Mouse (Mus musculus) neural tube, embryonic 14.5 days (tissue): ENCODE data around the gene Nrgn. TPM values are rescaled to one million over a fixed set of nuclear protein-coding genes. Genes with fewer than 3 reads are reported as not detected.

ENCODE experiments used
- ATAC-seq: fragments of 200-750 bp; cut with Nextera tagmentation; 2 replicates; pipeline ENCODE4 v1.8.0; 2017; ENCODE audit warnings: low read depth, mild to moderate bottlenecking, moderate TSS enrichment, moderate library complexity
- H3K27ac ChIP-seq: fragments of 300-500 bp; sonication (generic); 2 replicates; pipeline ENCODE4 v1.5.1; 2014; ENCODE audit warnings: low read depth, mild to moderate bottlenecking, control low read depth, low read length, moderate library complexity, mixed read lengths
- H3K27me3 ChIP-seq: fragments of 300-500 bp; sonication (generic); 2 replicates; pipeline ENCODE4 v1.6.1; 2014; ENCODE audit warnings: low read length; ENCODE audit not compliant: control insufficient read depth, insufficient read depth
- H3K36me3 ChIP-seq: fragments of 300-500 bp; sonication (generic); 2 replicates; pipeline ENCODE4 v1.6.1; 2014; ENCODE audit warnings: low read length, mixed read lengths; ENCODE audit not compliant: control insufficient read depth, insufficient read depth
- H3K4me1 ChIP-seq: fragments of 300-500 bp; sonication (generic); 2 replicates; pipeline ENCODE4 v1.6.1; 2014; ENCODE audit warnings: low read length; ENCODE audit not compliant: control insufficient read depth, insufficient read depth
- H3K4me2 ChIP-seq: fragments of 300-500 bp; sonication (generic); 2 replicates; pipeline ENCODE4 v1.6.1; 2014; ENCODE audit warnings: mild to moderate bottlenecking, low read depth, low read length, control low read depth
- H3K4me3 ChIP-seq: fragments of 300-500 bp; sonication (generic); 2 replicates; pipeline ENCODE4 v1.5.1; 2014; ENCODE audit warnings: low read depth, low read length, control low read depth, mixed read lengths
- H3K9ac ChIP-seq: fragments of 300-500 bp; sonication (generic); replicated peaks from 2 replicates; pipeline ENCODE4 v1.6.1; 2014; ENCODE audit warnings: low read depth, mild to moderate bottlenecking, control low read depth, low read length, mixed read lengths
- H3K9me3 ChIP-seq: fragments of 300-500 bp; sonication (generic); 2 replicates; pipeline ENCODE4 v1.6.1; 2016; ENCODE audit warnings: low read length; ENCODE audit not compliant: control insufficient read depth
- WGBS: fragments of 180-500 bp; shearing (Covaris S2); extraction: QIAGEN DNeasy Blood & Tissue Kit; methylation state at CpG from one replicate; pipeline ENCODE4 v1.1.7; 2014; 5-methylcytosine and 5-hydroxymethylcytosine counted together
- polyA plus RNA-seq: library from polyadenylated mRNA; unstranded; fragments of >200 nt; fragmentation: Nextera tagmentation; extraction: Ambion mirVana; gene quantifications from 2 replicates; pipeline ENCODE4 v1.2.1, GENCODE M21; 2014

The Nrgn gene
- 3.5 and 6.9 TPM in 2 replicates for polyA plus RNA-seq

DNA sequence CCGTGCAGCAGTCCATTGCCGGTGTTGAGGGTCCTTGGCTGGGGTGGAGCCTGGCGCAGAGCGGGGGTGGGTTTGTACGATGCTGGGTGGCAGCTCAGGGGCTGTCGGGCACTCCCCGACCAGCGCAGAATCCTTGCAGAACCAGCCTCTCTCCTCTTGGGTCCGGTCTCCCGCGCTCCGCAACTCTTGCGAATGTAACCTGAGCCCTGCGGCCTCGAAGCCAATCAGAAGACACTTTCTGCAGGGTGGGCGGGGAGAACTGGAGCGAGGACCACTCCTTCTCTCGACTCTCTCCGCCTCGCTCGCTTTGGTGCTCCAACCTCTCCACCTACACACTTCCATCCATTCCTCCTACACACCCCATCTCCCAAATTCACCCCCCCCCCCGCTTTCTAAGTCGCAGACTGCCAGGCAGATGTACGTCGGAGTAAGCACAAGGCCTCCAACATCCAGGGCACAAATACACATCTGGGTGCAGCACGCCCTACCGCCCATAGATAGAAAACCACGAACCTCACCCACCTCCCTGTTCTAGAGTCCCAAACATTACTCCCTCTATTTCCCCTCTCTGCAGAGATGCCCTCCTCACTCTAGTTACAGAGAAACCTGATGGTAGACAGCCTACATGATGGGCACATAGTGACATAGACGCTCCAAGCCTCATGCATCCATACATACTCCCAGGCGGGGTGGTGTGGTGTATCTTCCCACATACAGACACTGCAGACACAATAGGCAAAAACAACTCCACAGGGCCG, at the start of gene Nrgn:
Nrgn (minus strand) TSS at position 369 of the 758 bp plus-strand sequence.
- Histone ChIP-seq H3K4me1 (peaks cover 9% of the 10 kb centered on the region), H3K9ac (peak within 1 kb of the TSS; percentile 41; the same call in 1 of the 2 replicates), H3K36me3 (no peaks in the 10 kb centered on the region), H3K27me3 (peaks cover 20% of the 10 kb centered on the region), H3K4me2 (peak within 1 kb of the TSS; percentile 88), H3K4me3 (peak within 1 kb of the TSS; percentile 39), H3K9me3 (no peaks in the 10 kb centered on the region), H3K27ac (no peak within 1 kb of the TSS)
- 3% methylated on average over 27 of the region's 31 CpGs for WGBS
- ATAC-seq: peak; percentile 94

DNA sequence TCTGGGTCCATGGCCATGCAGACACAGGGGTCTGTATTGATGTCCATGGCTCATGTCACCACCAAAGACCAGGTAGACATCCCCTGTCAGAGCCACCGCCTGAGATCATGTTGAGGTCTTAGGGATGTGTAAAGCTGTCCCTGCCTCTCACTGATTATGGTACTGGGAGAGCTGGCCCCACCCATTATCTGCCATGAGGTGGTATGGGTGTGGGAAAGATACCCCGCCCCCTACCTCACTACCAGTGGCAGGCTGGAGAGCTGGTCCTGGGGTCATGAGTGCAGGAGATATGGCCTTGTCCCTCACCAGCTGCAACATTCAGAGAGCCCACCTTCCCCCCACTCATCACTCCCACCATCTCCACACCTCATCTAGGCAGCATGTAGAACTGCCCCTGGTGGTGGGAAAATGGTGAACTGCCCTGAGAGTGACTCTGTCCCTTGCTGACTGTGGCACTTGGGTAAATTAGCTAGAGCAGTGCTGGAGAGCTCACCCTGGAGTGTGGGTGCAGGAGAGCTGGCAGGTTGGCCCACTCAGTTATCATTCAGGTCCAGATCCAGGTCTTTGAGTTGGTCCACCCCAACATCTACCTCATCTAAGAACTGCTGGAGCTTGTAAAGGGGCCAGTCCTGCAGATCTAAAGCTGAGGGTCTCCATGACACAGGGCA, 48.0 kb upstream of the Nrgn start:
- WGBS: 93% methylated on average over 2 of the region's 2 CpGs
- H3K9ac ChIP-seq: no peak overlapping the region
- H3K4me3 ChIP-seq: no peak overlapping the region
- no peaks in the 10 kb centered on the region for H3K27me3 ChIP-seq
- no peak for ATAC-seq
- H3K9me3 ChIP-seq: no peaks in the 10 kb centered on the region
- H3K4me2 ChIP-seq: no peak overlapping the region
- no peaks in the 10 kb centered on the region for H3K36me3 ChIP-seq
- H3K4me1 ChIP-seq: no peaks in the 10 kb centered on the region
- H3K27ac ChIP-seq: no peak overlapping the region

- Histone ChIP-seq H3K4me2 (no peak overlapping the region), H3K4me3 (no peak overlapping the region), H3K27me3 (no peaks in the 10 kb centered on the region), H3K9me3 (no peaks in the 10 kb centered on the region), H3K9ac (no peak overlapping the region), H3K4me1 (no peaks in the 10 kb centered on the region), H3K36me3 (no peaks in the 10 kb centered on the region), H3K27ac (no peak overlapping the region)
- no peak for ATAC-seq
- 92% methylated on average over 2 of the region's 2 CpGs for WGBS
Measured at GRCm38 (mm10) chr9:37598637-37599036, 45.9 kb upstream of the Nrgn start.

- H3K36me3 ChIP-seq: no peaks in the 10 kb centered on the region
- H3K4me3 ChIP-seq: no peak overlapping the region
- H3K4me2 ChIP-seq: no peak overlapping the region
- ATAC-seq: no peak
- H3K27ac ChIP-seq: no peak overlapping the region
- no peaks in the 10 kb centered on the region for H3K4me1 ChIP-seq
- 80% methylated on average over 1 of the region's 1 CpGs for WGBS
- H3K9ac ChIP-seq: no peak overlapping the region
- H3K9me3 ChIP-seq: no peaks in the 10 kb centered on the region
- H3K27me3 ChIP-seq: no peaks in the 10 kb centered on the region
Measured at GRCm38 (mm10) chr9:37595570-37595969, 42.9 kb upstream of the Nrgn start.

- no peaks in the 10 kb centered on the region for H3K27me3 ChIP-seq
- no peak for ATAC-seq
Measured at GRCm38 (mm10) chr9:37593690-37594089, 41.0 kb upstream of the Nrgn start.

GRCm38 (mm10) chr9:37592633-37593032, 39.9 kb upstream of the Nrgn start:
- no peaks in the 10 kb centered on the region for H3K36me3 ChIP-seq
- H3K4me3 ChIP-seq: no peak overlapping the region
- no peak for ATAC-seq
- H3K4me1 ChIP-seq: no peaks in the 10 kb centered on the region
- no peak overlapping the region for H3K27ac ChIP-seq
- H3K4me2 ChIP-seq: no peak overlapping the region
- no peak overlapping the region for H3K9ac ChIP-seq
- H3K27me3 ChIP-seq: no peaks in the 10 kb centered on the region
- WGBS: 59% methylated on average over 6 of the region's 6 CpGs
- no peaks in the 10 kb centered on the region for H3K9me3 ChIP-seq

More at GRCm38 (mm10) chr9:37593690-37594089, 41.0 kb upstream of the Nrgn start:
- Histone ChIP-seq H3K4me1 (no peaks in the 10 kb centered on the region), H3K36me3 (no peaks in the 10 kb centered on the region), H3K9me3 (no peaks in the 10 kb centered on the region), H3K9ac (no peak overlapping the region), H3K4me2 (no peak overlapping the region), H3K4me3 (no peak overlapping the region), H3K27ac (no peak overlapping the region)
- 91% methylated on average over 3 of the region's 3 CpGs for WGBS

- Histone ChIP-seq H3K27me3 (no peaks in the 10 kb centered on the region), H3K27ac (no peak overlapping the region), H3K9ac (no peak overlapping the region), H3K4me2 (no peak overlapping the region), H3K4me3 (no peak overlapping the region), H3K9me3 (no peaks in the 10 kb centered on the region), H3K4me1 (no peaks in the 10 kb centered on the region), H3K36me3 (no peaks in the 10 kb centered on the region)
- 79% methylated on average over 2 of the region's 2 CpGs for WGBS
- no peak for ATAC-seq
Measured at GRCm38 (mm10) chr9:37592025-37592424, 39.3 kb upstream of the Nrgn start.

- Histone ChIP-seq H3K4me2 (no peak overlapping the region), H3K9ac (no peak overlapping the region), H3K36me3 (no peaks in the 10 kb centered on the region), H3K27me3 (no peaks in the 10 kb centered on the region), H3K9me3 (no peaks in the 10 kb centered on the region), H3K4me3 (no peak overlapping the region), H3K27ac (no peak overlapping the region), H3K4me1 (no peaks in the 10 kb centered on the region)
- 92% methylated on average over 4 of the region's 4 CpGs for WGBS
- ATAC-seq: no peak
Measured at GRCm38 (mm10) chr9:37590381-37590780, 37.7 kb upstream of the Nrgn start.

DNA sequence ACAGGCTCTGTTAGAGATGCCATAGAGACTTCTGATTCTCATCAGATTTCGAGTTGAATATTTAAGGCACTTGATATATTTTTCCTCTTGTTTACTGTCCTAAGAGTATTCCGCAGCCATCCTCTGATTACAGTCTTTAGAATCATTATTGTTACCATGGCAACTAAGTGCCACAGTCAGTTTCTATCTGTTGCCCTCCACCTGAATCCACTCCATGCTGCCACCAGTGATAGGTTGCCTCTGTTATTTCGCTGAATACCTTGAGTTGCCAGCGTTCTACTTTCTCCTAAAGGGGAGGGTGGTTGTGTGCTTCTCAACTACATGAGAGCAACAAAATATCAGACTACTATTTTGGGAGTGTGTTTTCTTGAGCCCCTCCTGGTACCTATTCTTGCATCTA, 34.0 kb upstream of the Nrgn start:
- Histone ChIP-seq H3K27me3 (no peaks in the 10 kb centered on the region), H3K9me3 (no peaks in the 10 kb centered on the region), H3K4me1 (no peaks in the 10 kb centered on the region), H3K9ac (no peak overlapping the region), H3K4me3 (no peak overlapping the region), H3K4me2 (no peak overlapping the region), H3K36me3 (no peaks in the 10 kb centered on the region), H3K27ac (no peak overlapping the region)
- ATAC-seq: peak; percentile 61; the same call in 1 of the 2 replicates
- 73% methylated on average over 4 of the region's 4 CpGs for WGBS
